Mouse (Mus musculus) myocyte (in vitro differentiated cells): ENCODE measurements at regions not wholly inside any gene's neighbourhood (a gene's known extent, or its start where the extent isn't known, plus 50 kb on each side); places are given as distances from the start of the nearest gene placed in this dataset.

ENCODE experiments used
- H3K27me3 ChIP-seq: one replicate; pipeline ENCODE4 v1.6.1; 2011; ENCODE audit not compliant: control insufficient read depth, insufficient read depth, insufficient read length
- H3K36me3 ChIP-seq: one replicate; pipeline ENCODE4 v1.6.1; 2011; ENCODE audit not compliant: control insufficient read depth, insufficient read depth
- H3K4me2 ChIP-seq: one replicate; pipeline ENCODE4 v1.6.1; 2011; ENCODE audit warnings: low read depth, control low read depth
- H3K4me3 ChIP-seq: one replicate; pipeline ENCODE4 v1.5.1; 2011; ENCODE audit warnings: mild to moderate bottlenecking, control low read depth, moderate library complexity
- H3K79me2 ChIP-seq: one replicate; pipeline ENCODE4 v1.6.1; 2011; ENCODE audit not compliant: control insufficient read depth, insufficient read depth
- H3ac ChIP-seq: one replicate; pipeline ENCODE4 v1.6.1; 2011; ENCODE audit not compliant: control insufficient read depth, insufficient read length
- CEBPB ChIP-seq: IDR thresholded peaks from 2 replicates; pipeline ENCODE4 v1.6.1; 2011; ENCODE audit warnings: mild to moderate bottlenecking, moderate library complexity; ENCODE audit not compliant: poor library complexity, insufficient read depth, severe bottlenecking
- E2F4 ChIP-seq: IDR thresholded peaks from one replicate; pipeline ENCODE4 v1.6.1; 2011; ENCODE audit warnings: mild to moderate bottlenecking, control low read depth, moderate library complexity; ENCODE audit not compliant: insufficient read depth
- MAX ChIP-seq: IDR thresholded peaks from one replicate; pipeline ENCODE4 v1.6.1; 2011; ENCODE audit warnings: low read depth, mild to moderate bottlenecking, control low read depth
- MYOD1 ChIP-seq, 3 experiments: IDR thresholded peaks; one replicate each; pipeline ENCODE4 v1.6.1; 2011; ENCODE audit warnings: control low read depth in 2 of 3, low read depth in 2 of 3, mild to moderate bottlenecking in 2 of 3, moderate library complexity in 1 of 3; ENCODE audit not compliant: insufficient read length in 2 of 3, control insufficient read depth in 1 of 3
- MYOG ChIP-seq, 3 experiments: IDR thresholded peaks; one replicate each; pipeline ENCODE4 v1.6.1; 2011; ENCODE audit warnings: control low read depth in 2 of 3, low read depth in 2 of 3, mild to moderate bottlenecking in 2 of 3; ENCODE audit not compliant: insufficient read length in 2 of 3, control insufficient read depth in 1 of 3, insufficient read depth in 1 of 3
- POLR2A ChIP-seq: IDR thresholded peaks from one replicate; pipeline ENCODE4 v1.6.1; 2011; ENCODE audit warnings: low read depth, mild to moderate bottlenecking, control low read depth, moderate library complexity; ENCODE audit not compliant: insufficient read length
- POLR2AphosphoS2 ChIP-seq: IDR thresholded peaks from one replicate; pipeline ENCODE4 v1.6.1; 2011; ENCODE audit warnings: low read depth, control low read depth; ENCODE audit not compliant: insufficient read length
- REST ChIP-seq: IDR thresholded peaks from one replicate; pipeline ENCODE4 v1.6.1; 2011; ENCODE audit warnings: mild to moderate bottlenecking, control low read depth, moderate library complexity; ENCODE audit not compliant: insufficient read depth, insufficient read length
- SRF ChIP-seq: IDR thresholded peaks from one replicate; pipeline ENCODE4 v1.6.1; 2011; ENCODE audit warnings: low read depth; ENCODE audit not compliant: control insufficient read depth, insufficient read length
- TCF12 ChIP-seq: IDR thresholded peaks from one replicate; pipeline ENCODE4 v1.6.1; 2011; ENCODE audit warnings: mild to moderate bottlenecking, control low read depth; ENCODE audit not compliant: poor library complexity, insufficient read depth, severe bottlenecking
- TCF3 ChIP-seq: IDR thresholded peaks from one replicate; pipeline ENCODE4 v1.6.1; 2011; ENCODE audit warnings: low read depth, control low read depth; ENCODE audit not compliant: insufficient read length
- USF1 ChIP-seq: IDR thresholded peaks from one replicate; pipeline ENCODE4 v1.6.1; 2011; ENCODE audit warnings: low read depth, mild to moderate bottlenecking, control low read depth, moderate library complexity

- peaks cover 67% of the 10 kb centered on the region for H3K27me3 ChIP-seq
- no peak overlapping the region for H3ac ChIP-seq
- H3K36me3 ChIP-seq = no peaks in the 10 kb centered on the region
- H3K4me2 ChIP-seq = no peak overlapping the region
- H3K4me3 ChIP-seq = no peak overlapping the region
- TF ChIP-seq MAX (no peak), MYOG (IDR thresholded peaks at IDR 0.05; ENCODE audit: control insufficient read depth in 1 of 3, insufficient read depth in 1 of 3, insufficient read length in 2 of 3, low read depth in 2 of 3) (no peak), MYOD1 (IDR thresholded peaks at IDR 0.05; ENCODE audit: control insufficient read depth in 1 of 3, insufficient read length in 2 of 3, low read depth in 2 of 3) (no peak), CEBPB (no peak), POLR2AphosphoS2 (no peak)
- no peaks in the 10 kb centered on the region for H3K79me2 ChIP-seq
These were observed 184.0 kb downstream of the Gm26897 start for GRCm38 (mm10) chr5:111917643-111918252.

- H3K27me3 ChIP-seq = peaks cover 74% of the 10 kb centered on the region
- TF ChIP-seq CEBPB = no peak
- no peak for TF ChIP-seq POLR2A
- no peak for TF ChIP-seq SRF
- no peak overlapping the region for H3K4me2 ChIP-seq
- no peak overlapping the region for H3K4me3 ChIP-seq
- H3K36me3 ChIP-seq = no peaks in the 10 kb centered on the region
- H3K79me2 ChIP-seq = no peaks in the 10 kb centered on the region
- no peak overlapping the region for H3ac ChIP-seq
These were observed 185.2 kb downstream of the Gm26897 start for GRCm38 (mm10) chr5:111918888-111919287.

- peaks cover 78% of the 10 kb centered on the region for H3K27me3 ChIP-seq
- H3K79me2 ChIP-seq = no peaks in the 10 kb centered on the region
- no peak overlapping the region for H3K4me2 ChIP-seq
- no peak overlapping the region for H3K4me3 ChIP-seq
- no peaks in the 10 kb centered on the region for H3K36me3 ChIP-seq
- TF ChIP-seq MYOG (IDR thresholded peaks at IDR 0.05; ENCODE audit: control insufficient read depth in 1 of 3, insufficient read depth in 1 of 3, insufficient read length in 2 of 3, low read depth in 2 of 3) (no peak), E2F4 (no peak), MAX (no peak), POLR2A (no peak), TCF12 (no peak), MYOD1 (IDR thresholded peaks at IDR 0.05; ENCODE audit: control insufficient read depth in 1 of 3, insufficient read length in 2 of 3, low read depth in 2 of 3) (no peak), CEBPB (no peak), SRF (no peak), REST (no peak), USF1 (no peak), POLR2AphosphoS2 (no peak), TCF3 (no peak)
- no peak overlapping the region for H3ac ChIP-seq
These were observed 189.4 kb downstream of the Gm26897 start for GRCm38 (mm10) chr5:111922991-111923701.

- H3ac ChIP-seq = no peak overlapping the region
- H3K36me3 ChIP-seq = no peaks in the 10 kb centered on the region
- peaks cover 67% of the 10 kb centered on the region for H3K27me3 ChIP-seq
- H3K4me2 ChIP-seq = no peak overlapping the region
- TF ChIP-seq MAX (no peak), E2F4 (no peak), TCF3 (no peak), TCF12 (no peak), CEBPB (no peak), MYOG (IDR thresholded peaks at IDR 0.05; ENCODE audit: control insufficient read depth in 1 of 3, insufficient read depth in 1 of 3, insufficient read length in 2 of 3, low read depth in 2 of 3) (no peak), POLR2A (no peak), USF1 (no peak)
- no peaks in the 10 kb centered on the region for H3K79me2 ChIP-seq
- no peak overlapping the region for H3K4me3 ChIP-seq
These were observed 192.0 kb downstream of the Gm26897 start for GRCm38 (mm10) chr5:111925757-111926156.

- Histone ChIP-seq H3K36me3 (no peaks in the 10 kb centered on the region), H3K4me2 (no peak overlapping the region), H3ac (no peak overlapping the region), H3K79me2 (no peaks in the 10 kb centered on the region), H3K27me3 (peaks cover 61% of the 10 kb centered on the region), H3K4me3 (no peak overlapping the region)
- TF ChIP-seq POLR2AphosphoS2 (no peak), TCF3 (no peak), MYOD1 (IDR thresholded peaks at IDR 0.05; ENCODE audit: control insufficient read depth in 1 of 3, insufficient read length in 2 of 3, low read depth in 2 of 3) (no peak), REST (no peak), SRF (no peak), MYOG (IDR thresholded peaks at IDR 0.05; ENCODE audit: control insufficient read depth in 1 of 3, insufficient read depth in 1 of 3, insufficient read length in 2 of 3, low read depth in 2 of 3) (no peak), MAX (no peak), TCF12 (no peak)
These were observed 195.7 kb downstream of the Gm26897 start for GRCm38 (mm10) chr5:111929180-111929990.
